Mouse (Mus musculus): ENCODE results near the gene Grik1.

DNA sequence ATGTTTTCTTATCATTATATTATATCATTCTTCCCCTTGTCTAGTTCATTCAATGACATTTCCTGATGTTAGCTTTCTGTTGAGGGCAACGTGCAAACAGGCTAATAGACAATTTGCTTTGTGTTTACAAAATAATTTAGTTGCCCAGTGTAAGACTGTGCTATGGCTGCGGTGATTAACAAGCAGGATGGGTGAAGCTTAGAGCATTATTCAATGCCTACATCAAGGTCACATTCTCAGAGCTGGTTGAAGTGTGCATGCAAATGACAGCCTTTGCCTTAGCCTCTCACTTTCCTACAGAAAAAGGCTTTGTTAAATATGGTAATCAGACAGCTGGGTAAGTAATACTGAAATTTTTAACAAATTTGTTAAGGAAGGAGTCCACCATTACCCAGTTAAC is 438.5 kb downstream of the Grik1 start:
- TF ChIP-seq POLR2A (IDR thresholded peaks at IDR 0.05; ENCODE audit: low read depth, low read length) (no peak), CTCF (IDR thresholded peaks at IDR 0.05; ENCODE audit: borderline replicate concordance, insufficient read depth, low read length) (no peak)
